Comparison of ENCODE assay signal across 10 mouse cellular contexts in the genomic region with DNA sequence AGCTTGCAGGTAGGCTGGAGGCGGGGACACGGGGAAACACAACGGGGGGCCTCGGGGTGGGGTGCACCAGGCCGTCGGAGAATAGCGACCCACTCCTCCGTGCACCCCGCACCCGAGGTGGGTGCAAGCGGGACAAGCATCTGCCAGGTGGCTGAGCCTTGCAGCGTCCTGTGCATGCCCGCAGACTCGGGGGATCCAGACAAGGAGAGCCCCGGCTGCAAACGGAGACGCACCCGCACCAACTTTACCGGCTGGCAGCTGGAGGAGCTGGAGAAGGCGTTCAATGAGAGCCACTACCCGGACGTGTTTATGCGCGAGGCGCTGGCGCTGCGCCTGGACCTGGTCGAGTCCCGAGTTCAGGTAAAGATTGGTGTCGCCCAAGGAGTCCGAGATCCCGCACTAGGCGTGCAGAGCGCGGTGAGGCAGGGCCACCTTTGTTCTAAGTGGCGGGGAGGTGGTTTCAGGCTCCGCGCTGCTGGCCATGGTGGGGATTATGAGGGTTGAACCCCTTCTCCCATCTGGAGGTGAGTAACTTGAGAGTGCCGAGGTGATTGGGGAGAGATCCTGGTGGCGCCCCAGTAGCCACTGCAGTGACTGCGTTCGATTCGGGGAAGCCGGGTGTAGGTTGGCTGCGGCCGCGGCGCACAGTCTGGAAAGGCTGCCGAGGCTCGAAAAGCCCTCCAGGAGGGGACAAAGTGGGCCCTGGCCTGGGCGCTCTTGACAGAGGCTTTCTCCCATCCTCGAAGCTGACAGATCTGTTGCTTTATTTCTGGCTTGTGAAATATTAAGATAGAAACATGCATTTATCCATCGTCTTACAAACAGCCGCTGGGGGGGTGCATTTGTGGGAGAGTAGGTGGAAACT. TPM values are rescaled to one million over a fixed set of nuclear protein-coding genes. Genes with fewer than 3 reads are reported as not detected.
A peak's percentile ranks its signal among the peaks of the same experiment; 100 is the strongest.
DNase-seq lines count a peak whose midpoint lies in the region; ATAC-seq and TF ChIP-seq lines count a peak whose summit lies in the region.
"Had no signal": no experiment of that assay in that cellular context is flagged by ENCODE, and none has a peak within 500 bp of the region (broad histone marks: within the 10 kb centered on the region; RNA-seq: fewer than 3 reads in every experiment).

No protein-coding gene starts in this region.

- no peak for ATAC-seq in heart, embryonic 12.5 days (ENCODE audit: insufficient number of reproducible peaks, low FRiP score)
- no peak for ATAC-seq in forebrain, embryonic 16.5 days
- no peak for ATAC-seq in midbrain, embryonic 13.5 days

- TF ChIP-seq POLR2A in heart, adult 2 months (IDR thresholded peaks at IDR 0.05; ENCODE audit: insufficient read depth, low read depth, low read length), result no peak

- H3K4me1 ChIP-seq in heart, embryonic 12.5 days (replicated peaks), result peaks cover 13% of the 10 kb centered on the region; the same call in 1 of the 2 replicates
- no peaks in the 10 kb centered on the region for H3K4me1 ChIP-seq in heart, adult 2 months (ENCODE audit: control insufficient read depth, insufficient read depth, low read length)
- peaks cover 20% of the 10 kb centered on the region for H3K4me1 ChIP-seq in forebrain, embryonic 16.5 days (replicated peaks; ENCODE audit: control insufficient read depth, insufficient read depth, low read length)
- peaks cover 52% of the 10 kb centered on the region for H3K4me1 ChIP-seq in midbrain, embryonic 13.5 days (replicated peaks)

- no peak for DNase-seq in heart, adult 2 months
- DNase-seq in cerebellum, postnatal 14 days, result peak; percentile 82 to 84
- no peak for DNase-seq in ovary, postnatal 14 days (ENCODE audit: low spot score)
- DNase-seq in frontal cortex, postnatal 14 days (ENCODE audit: low spot score in 2 of 2), result no peak
- no peak for DNase-seq in natural killer cell, adult 2 months (ENCODE audit: low spot score in 2 of 2)
- DNase-seq: liver, embryonic 13.5 days had no signal

- TF ChIP-seq EP300 in heart, adult 2 months (IDR thresholded peaks at IDR 0.05; ENCODE audit: insufficient read depth, low read depth, low read length), result no peak

- peaks cover 93% of the 10 kb centered on the region for H3K27me3 ChIP-seq in heart, embryonic 12.5 days (replicated peaks)
- peaks cover 51% of the 10 kb centered on the region for H3K27me3 ChIP-seq in heart, adult 2 months (ENCODE audit: control insufficient read depth, insufficient read depth, low read length)
- peaks cover 70% of the 10 kb centered on the region for H3K27me3 ChIP-seq in forebrain, embryonic 16.5 days (replicated peaks; ENCODE audit: control insufficient read depth, insufficient read depth, low read length)
- peaks cover 87% of the 10 kb centered on the region for H3K27me3 ChIP-seq in midbrain, embryonic 13.5 days

- 1% methylated on average over 54 of the region's 54 CpGs for WGBS in heart, embryonic 12.5 days
- 3% methylated on average over 54 of the region's 54 CpGs for WGBS in heart, adult 2 months
- WGBS in forebrain, embryonic 16.5 days, result under 1% methylated on average over 54 of the region's 54 CpGs
- under 1% methylated on average over 54 of the region's 54 CpGs for WGBS in midbrain, embryonic 13.5 days

- no peak for TF ChIP-seq CTCF in heart, adult 2 months (IDR thresholded peaks at IDR 0.05)

- no peak overlapping the region for H3K4me2 ChIP-seq in heart, embryonic 12.5 days
- no peak overlapping the region for H3K4me2 ChIP-seq in forebrain, embryonic 16.5 days (ENCODE audit: low read length)
- H3K4me2 ChIP-seq in midbrain, embryonic 13.5 days (replicated peaks), result peak overlapping the region; percentile 55

- H3K36me3 ChIP-seq in heart, embryonic 12.5 days, result no peaks in the 10 kb centered on the region
- H3K36me3 ChIP-seq in heart, adult 2 months (ENCODE audit: control insufficient read depth, insufficient read depth, low read length), result no peaks in the 10 kb centered on the region
- H3K36me3 ChIP-seq in forebrain, embryonic 16.5 days (ENCODE audit: control insufficient read depth, insufficient read depth), result no peaks in the 10 kb centered on the region
- H3K36me3 ChIP-seq in midbrain, embryonic 13.5 days, result peaks cover 4% of the 10 kb centered on the region; the same call in 1 of the 2 replicates
- H3K36me3 ChIP-seq: liver, embryonic 13.5 days had no signal

- H3K9ac ChIP-seq in heart, embryonic 12.5 days, result no peak overlapping the region
- H3K9ac ChIP-seq in heart, adult 2 months (ENCODE audit: low read depth, low read length), result no peak overlapping the region
- H3K9ac ChIP-seq in forebrain, embryonic 16.5 days (replicated peaks; ENCODE audit: low read depth, low read length), result no peak overlapping the region
- H3K9ac ChIP-seq in midbrain, embryonic 13.5 days (replicated peaks), result peak overlapping the region; percentile 87
- H3K9ac ChIP-seq: liver, embryonic 13.5 days had no signal

- no peaks in the 10 kb centered on the region for H3K9me3 ChIP-seq in heart, embryonic 12.5 days (replicated peaks)
- H3K9me3 ChIP-seq in forebrain, embryonic 16.5 days (ENCODE audit: control insufficient read depth, low read length), result no peaks in the 10 kb centered on the region
- H3K9me3 ChIP-seq in midbrain, embryonic 13.5 days, result no peaks in the 10 kb centered on the region
- H3K9me3 ChIP-seq: liver, embryonic 13.5 days had no signal

- peak overlapping the region; percentile 19; the same call in 1 of the 2 replicates for H3K4me3 ChIP-seq in heart, embryonic 12.5 days
- no peak overlapping the region for H3K4me3 ChIP-seq in heart, adult 2 months
- H3K4me3 ChIP-seq in forebrain, embryonic 16.5 days (replicated peaks; ENCODE audit: low read length), result peak overlapping the region; percentile 25
- peak overlapping the region; percentile 58 for H3K4me3 ChIP-seq in midbrain, embryonic 13.5 days (replicated peaks)

- H3K79me2 ChIP-seq in heart, adult 2 months (replicated peaks; ENCODE audit: control insufficient read depth, insufficient read depth, low read length), result no peaks in the 10 kb centered on the region

- H3K27ac ChIP-seq in heart, embryonic 12.5 days (ENCODE audit: poor library complexity, severe bottlenecking), result no peak overlapping the region
- no peak overlapping the region for H3K27ac ChIP-seq in heart, adult 2 months
- H3K27ac ChIP-seq in forebrain, embryonic 16.5 days (ENCODE audit: low read length), result no peak overlapping the region
- peak overlapping the region; percentile 95 for H3K27ac ChIP-seq in midbrain, embryonic 13.5 days
- H3K27ac ChIP-seq: liver, embryonic 13.5 days had no signal

- intact Hi-C loops in heart, adult 2 months (cut with DNase I), result no loop called here

RNA-seq across cellular contexts. Expression of a gene that starts 1.2 kb away (rescaled TPM):
- 0.09 TPM in 1 of 2 replicates, not detected in the other for polyA plus RNA-seq in heart, embryonic 12.5 days (2016; fragmentation: Nextera tagmentation; extraction: Ambion mirVana)
- not detected for total RNA-seq in heart, adult 2 months (2021)
- not detected in 2 replicates for polyA plus RNA-seq in heart, adult 2 months (2012; rRNA removed)
- polyA plus RNA-seq in forebrain, embryonic 16.5 days (2015; fragmentation: Nextera tagmentation; extraction: Ambion mirVana), result 1.6 and 6.4 TPM in 2 replicates
- 48.5 and 58.7 TPM in 2 replicates for polyA plus RNA-seq in midbrain, embryonic 13.5 days (2015; fragmentation: Nextera tagmentation; extraction: Ambion mirVana)
- polyA plus RNA-seq: heart, postnatal 0 days; liver, embryonic 13.5 days had no signal

Comparison
In these comparisons a context has a peak if more than half of its experiments do, and no peak if none do; other contexts are left out.
1. DNase-seq: peak in cerebellum, postnatal 14 days (2 of 2); none in heart, adult 2 months (0 of 2), ovary, postnatal 14 days (single experiment), frontal cortex, postnatal 14 days (0 of 2) and natural killer cell, adult 2 months (0 of 2).